Mouse (Mus musculus): ENCODE results near the gene Olfr299.

The Olfr299 gene

DNA sequence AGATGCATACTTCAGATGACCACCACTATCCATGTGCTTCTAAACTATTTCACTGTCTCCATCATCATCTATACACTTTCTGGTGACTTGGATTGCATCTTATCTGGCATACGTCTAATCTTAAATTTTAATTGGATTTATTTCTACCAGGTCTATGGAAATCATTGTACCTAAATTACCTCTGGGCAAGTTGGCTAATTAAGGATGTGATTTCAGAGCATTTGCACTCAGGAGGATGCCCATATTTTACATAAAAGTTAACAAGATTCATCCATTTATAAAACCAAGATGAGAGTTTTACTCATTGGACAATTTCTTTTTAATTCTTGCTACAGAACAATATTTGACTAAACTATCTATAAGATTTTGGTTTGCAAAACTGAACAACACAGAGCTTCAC, at the start of gene Olfr299:
TSS of gene Olfr299 (plus strand) at position 301 of the 400 bp plus-strand sequence.
- DNase-seq (ENCODE audit: low spot score) = no peak

GRCm38 (mm10) chr7:86492384-86492783, 32.7 kb downstream of the Olfr299 start, which contains the start of gene Olfr298:
TSS of gene Olfr298 (minus strand) at chr7:86492484.
- no peak for DNase-seq (ENCODE audit: low spot score)

Data from left cerebral cortex, adult 11 months (tissue).